Mouse (Mus musculus): ENCODE data around the gene Hacd2. TPM values are rescaled to one million over a fixed set of nuclear protein-coding genes. Genes with fewer than 3 reads are reported as not detected.

Hacd2 gene
- polyA plus RNA-seq, 1 experiment from 2014 or later: 25.2 TPM

DNA sequence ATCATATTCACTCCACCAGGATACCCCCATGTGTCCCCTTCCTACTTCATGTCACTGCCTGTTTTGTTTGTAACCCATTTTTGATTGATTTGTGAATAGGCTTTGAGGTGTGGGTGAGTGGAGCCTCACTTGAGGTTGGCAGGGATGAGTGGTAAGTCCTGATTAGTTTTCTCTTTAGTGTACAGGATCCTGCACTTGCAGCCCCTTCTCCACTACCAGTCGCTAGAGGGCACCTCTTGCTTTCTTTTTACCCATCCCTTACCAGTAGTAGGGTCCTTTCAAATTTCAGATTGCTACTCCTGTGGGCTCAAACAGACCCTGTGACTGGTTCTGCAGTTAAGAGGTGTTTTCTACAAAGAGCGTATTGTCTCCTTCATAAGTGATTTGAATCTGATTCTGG, 38.8 kb downstream of the Hacd2 start:
- no peaks in the 10 kb centered on the region for H3K4me1 ChIP-seq (ENCODE audit: control insufficient read depth, insufficient read depth, low read length)
- no peak for ATAC-seq (replicated peaks; ENCODE audit: insufficient number of reproducible peaks, low FRiP score, low TSS enrichment, low read depth)
- no peak overlapping the region for H3K27ac ChIP-seq (replicated peaks; ENCODE audit: low read depth, low read length)
- WGBS: 44% methylated on average over 2 of the region's 2 CpGs
- no peak overlapping the region for H3K4me2 ChIP-seq (ENCODE audit: low read depth, low read length)
- no peak overlapping the region for H3K4me3 ChIP-seq (ENCODE audit: low read depth, low read length)
- no peaks in the 10 kb centered on the region for H3K36me3 ChIP-seq (replicated peaks; ENCODE audit: control insufficient read depth, insufficient read depth, low read depth, low read length)
- H3K27me3 ChIP-seq (ENCODE audit: control insufficient read depth, insufficient read depth, low read length): no peaks in the 10 kb centered on the region
- peak; percentile 64 for DNase-seq (ENCODE audit: low spot score)
- H3K9ac ChIP-seq (replicated peaks; ENCODE audit: low read length): no peak overlapping the region
- H3K9me3 ChIP-seq (replicated peaks; ENCODE audit: control insufficient read depth, low read length): no peaks in the 10 kb centered on the region

- H3K36me3 ChIP-seq (replicated peaks; ENCODE audit: control insufficient read depth, insufficient read depth, low read depth, low read length): no peaks in the 10 kb centered on the region
- H3K4me3 ChIP-seq (ENCODE audit: low read depth, low read length): no peak overlapping the region
- no peak for ATAC-seq (replicated peaks; ENCODE audit: insufficient number of reproducible peaks, low FRiP score, low TSS enrichment, low read depth)
- H3K4me2 ChIP-seq (ENCODE audit: low read depth, low read length): no peak overlapping the region
- 88% methylated on average over 6 of the region's 6 CpGs for WGBS
- no peak overlapping the region for H3K9ac ChIP-seq (replicated peaks; ENCODE audit: low read length)
- H3K4me1 ChIP-seq (ENCODE audit: control insufficient read depth, insufficient read depth, low read length): no peaks in the 10 kb centered on the region
- DNase-seq (ENCODE audit: low spot score): no peak
- no peak overlapping the region for H3K27ac ChIP-seq (replicated peaks; ENCODE audit: low read depth, low read length)
- no peaks in the 10 kb centered on the region for H3K27me3 ChIP-seq (ENCODE audit: control insufficient read depth, insufficient read depth, low read length)
- H3K9me3 ChIP-seq (replicated peaks; ENCODE audit: control insufficient read depth, low read length): no peaks in the 10 kb centered on the region
Measured at GRCm38 (mm10) chr16:35065724-35066123, 43.5 kb downstream of the Hacd2 start.

DNA sequence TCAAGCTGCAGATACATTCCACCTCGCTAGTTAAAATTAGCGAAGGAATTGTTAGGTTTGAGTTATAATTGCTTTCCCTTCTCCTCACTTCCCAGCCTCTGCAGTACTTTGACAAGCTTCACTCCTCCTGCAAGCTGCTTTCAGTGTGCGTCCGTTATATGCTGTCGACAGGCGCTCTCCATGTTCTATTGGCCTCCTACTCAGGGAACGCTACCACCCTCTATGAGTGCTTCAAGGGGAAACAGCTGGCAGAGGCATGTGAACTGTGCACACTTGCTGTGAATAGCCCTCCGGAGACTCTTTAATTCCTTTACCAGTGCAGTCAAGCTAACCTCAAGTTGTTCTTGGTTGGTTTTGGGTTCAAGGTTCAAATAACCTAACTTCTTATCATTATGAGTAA, 44.9 kb downstream of the Hacd2 start:
- no peaks in the 10 kb centered on the region for H3K36me3 ChIP-seq (replicated peaks; ENCODE audit: control insufficient read depth, insufficient read depth, low read depth, low read length)
- no peak overlapping the region for H3K27ac ChIP-seq (replicated peaks; ENCODE audit: low read depth, low read length)
- no peak overlapping the region for H3K4me2 ChIP-seq (ENCODE audit: low read depth, low read length)
- H3K4me1 ChIP-seq (ENCODE audit: control insufficient read depth, insufficient read depth, low read length): no peaks in the 10 kb centered on the region
- H3K27me3 ChIP-seq (ENCODE audit: control insufficient read depth, insufficient read depth, low read length): no peaks in the 10 kb centered on the region
- H3K4me3 ChIP-seq (ENCODE audit: low read depth, low read length): no peak overlapping the region
- DNase-seq (ENCODE audit: low spot score) (peak; percentile 11), ATAC-seq (replicated peaks; ENCODE audit: insufficient number of reproducible peaks, low FRiP score, low TSS enrichment, low read depth) (no peak)
- H3K9ac ChIP-seq (replicated peaks; ENCODE audit: low read length): no peak overlapping the region
- 62% methylated on average over 8 of the region's 8 CpGs for WGBS
- H3K9me3 ChIP-seq (replicated peaks; ENCODE audit: control insufficient read depth, low read length): no peaks in the 10 kb centered on the region

GRCm38 (mm10) chr16:35067631-35068030, 45.4 kb downstream of the Hacd2 start:
- ATAC-seq (replicated peaks; ENCODE audit: insufficient number of reproducible peaks, low FRiP score, low TSS enrichment, low read depth) (no peak), DNase-seq (ENCODE audit: low spot score) (no peak)
- no peak overlapping the region for H3K9ac ChIP-seq (replicated peaks; ENCODE audit: low read length)
- H3K27me3 ChIP-seq (ENCODE audit: control insufficient read depth, insufficient read depth, low read length): no peaks in the 10 kb centered on the region
- H3K4me1 ChIP-seq (ENCODE audit: control insufficient read depth, insufficient read depth, low read length): no peaks in the 10 kb centered on the region
- H3K27ac ChIP-seq (replicated peaks; ENCODE audit: low read depth, low read length): no peak overlapping the region
- H3K9me3 ChIP-seq (replicated peaks; ENCODE audit: control insufficient read depth, low read length): no peaks in the 10 kb centered on the region
- H3K4me2 ChIP-seq (ENCODE audit: low read depth, low read length): no peak overlapping the region
- no peak overlapping the region for H3K4me3 ChIP-seq (ENCODE audit: low read depth, low read length)
- H3K36me3 ChIP-seq (replicated peaks; ENCODE audit: control insufficient read depth, insufficient read depth, low read depth, low read length): no peaks in the 10 kb centered on the region
- WGBS: 92% methylated on average over 3 of the region's 3 CpGs

GRCm38 (mm10) chr16:35068886-35069285, 46.7 kb downstream of the Hacd2 start:
- Histone ChIP-seq H3K4me2 (ENCODE audit: low read depth, low read length) (no peak overlapping the region), H3K4me3 (ENCODE audit: low read depth, low read length) (no peak overlapping the region), H3K36me3 (replicated peaks; ENCODE audit: control insufficient read depth, insufficient read depth, low read depth, low read length) (no peaks in the 10 kb centered on the region), H3K9me3 (replicated peaks; ENCODE audit: control insufficient read depth, low read length) (no peaks in the 10 kb centered on the region), H3K27me3 (ENCODE audit: control insufficient read depth, insufficient read depth, low read length) (no peaks in the 10 kb centered on the region), H3K4me1 (ENCODE audit: control insufficient read depth, insufficient read depth, low read length) (no peaks in the 10 kb centered on the region), H3K27ac (replicated peaks; ENCODE audit: low read depth, low read length) (no peak overlapping the region), H3K9ac (replicated peaks; ENCODE audit: low read length) (no peak overlapping the region)
- DNase-seq (ENCODE audit: low spot score) (no peak), ATAC-seq (replicated peaks; ENCODE audit: insufficient number of reproducible peaks, low FRiP score, low TSS enrichment, low read depth) (no peak)
- WGBS: 91% methylated on average over 4 of the region's 4 CpGs

DNA sequence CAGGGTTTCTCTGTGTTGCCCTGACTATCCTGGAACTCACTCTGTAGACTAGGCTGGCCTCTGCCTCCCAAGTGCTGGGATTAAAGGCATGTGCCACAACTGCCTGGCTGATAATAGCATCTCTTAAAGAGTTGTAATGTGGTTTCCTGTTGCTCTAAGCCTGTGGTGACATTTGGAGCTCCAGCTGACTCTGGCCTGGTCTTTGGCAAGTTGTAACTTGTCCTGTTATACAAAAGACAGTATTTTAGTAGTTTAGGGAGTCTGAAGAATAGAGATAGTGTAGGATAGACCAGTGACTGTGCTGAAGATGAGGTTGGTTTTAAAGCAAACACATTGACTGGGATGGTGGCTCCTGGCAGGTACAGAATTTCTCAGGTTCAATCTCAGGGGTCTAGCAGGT, 52.2 kb downstream of the Hacd2 start:
- Histone ChIP-seq H3K9ac (replicated peaks; ENCODE audit: low read length) (no peak overlapping the region), H3K4me1 (ENCODE audit: control insufficient read depth, insufficient read depth, low read length) (no peaks in the 10 kb centered on the region), H3K27me3 (ENCODE audit: control insufficient read depth, insufficient read depth, low read length) (no peaks in the 10 kb centered on the region), H3K27ac (replicated peaks; ENCODE audit: low read depth, low read length) (no peak overlapping the region), H3K4me2 (ENCODE audit: low read depth, low read length) (no peak overlapping the region), H3K36me3 (replicated peaks; ENCODE audit: control insufficient read depth, insufficient read depth, low read depth, low read length) (no peaks in the 10 kb centered on the region), H3K9me3 (replicated peaks; ENCODE audit: control insufficient read depth, low read length) (no peaks in the 10 kb centered on the region), H3K4me3 (ENCODE audit: low read depth, low read length) (no peak overlapping the region)
- ATAC-seq (replicated peaks; ENCODE audit: insufficient number of reproducible peaks, low FRiP score, low TSS enrichment, low read depth): no peak
- DNase-seq (ENCODE audit: low spot score): no peak

DNA sequence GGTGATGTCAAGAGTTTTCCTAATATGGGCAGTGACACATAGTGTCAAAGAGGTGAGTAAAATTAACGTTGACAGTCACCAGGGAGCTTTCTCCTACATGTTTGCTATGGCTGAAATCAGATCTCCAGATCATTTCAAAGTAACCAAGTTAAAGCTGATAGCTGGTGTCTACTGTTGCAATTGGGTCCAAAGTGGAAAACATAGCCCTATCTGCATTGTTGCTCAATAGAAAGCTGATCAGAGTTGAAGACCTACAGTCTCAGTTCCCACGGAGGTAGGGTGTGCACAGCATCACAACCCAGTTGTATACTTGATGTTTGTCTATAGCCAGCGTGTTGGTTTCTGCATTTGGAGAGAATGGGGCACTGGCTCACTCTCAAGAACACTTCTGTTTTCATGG, 53.4 kb downstream of the Hacd2 start:
- no peaks in the 10 kb centered on the region for H3K4me1 ChIP-seq (ENCODE audit: control insufficient read depth, insufficient read depth, low read length)
- H3K27me3 ChIP-seq (ENCODE audit: control insufficient read depth, insufficient read depth, low read length): no peaks in the 10 kb centered on the region
- DNase-seq (ENCODE audit: low spot score) (no peak), ATAC-seq (replicated peaks; ENCODE audit: insufficient number of reproducible peaks, low FRiP score, low TSS enrichment, low read depth) (no peak)
- no peak overlapping the region for H3K9ac ChIP-seq (replicated peaks; ENCODE audit: low read length)
- no peak overlapping the region for H3K27ac ChIP-seq (replicated peaks; ENCODE audit: low read depth, low read length)
- H3K36me3 ChIP-seq (replicated peaks; ENCODE audit: control insufficient read depth, insufficient read depth, low read depth, low read length): no peaks in the 10 kb centered on the region
- no peak overlapping the region for H3K4me3 ChIP-seq (ENCODE audit: low read depth, low read length)
- WGBS: 89% methylated on average over 3 of the region's 3 CpGs
- no peak overlapping the region for H3K4me2 ChIP-seq (ENCODE audit: low read depth, low read length)
- H3K9me3 ChIP-seq (replicated peaks; ENCODE audit: control insufficient read depth, low read length): no peaks in the 10 kb centered on the region

DNA sequence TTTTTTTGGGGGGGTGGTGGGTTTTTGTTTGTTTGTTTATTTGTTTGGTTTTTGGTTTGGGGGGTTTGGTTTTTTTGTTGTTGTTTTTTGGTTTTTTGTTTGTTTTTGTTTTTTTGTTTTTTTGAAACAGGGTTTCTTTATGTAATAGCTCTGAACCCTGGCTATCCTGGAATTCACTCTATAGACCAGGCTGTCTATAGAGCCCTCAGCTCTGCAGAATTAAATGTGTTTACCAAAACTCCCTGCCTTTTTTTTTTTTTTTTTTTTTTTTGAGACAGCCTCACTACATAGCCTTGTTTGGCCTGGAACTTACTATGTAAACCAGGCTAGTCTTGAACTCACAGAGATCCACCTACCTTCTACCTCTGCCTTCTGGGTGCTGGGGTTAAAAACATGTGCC, 71.3 kb downstream of the Hacd2 start:
- Histone ChIP-seq H3K27me3 (ENCODE audit: control insufficient read depth, insufficient read depth, low read length) (no peaks in the 10 kb centered on the region), H3K27ac (replicated peaks; ENCODE audit: low read depth, low read length) (no peak overlapping the region), H3K4me2 (ENCODE audit: low read depth, low read length) (no peak overlapping the region), H3K4me1 (ENCODE audit: control insufficient read depth, insufficient read depth, low read length) (no peaks in the 10 kb centered on the region), H3K9me3 (replicated peaks; ENCODE audit: control insufficient read depth, low read length) (no peaks in the 10 kb centered on the region), H3K4me3 (ENCODE audit: low read depth, low read length) (no peak overlapping the region), H3K9ac (replicated peaks; ENCODE audit: low read length) (no peak overlapping the region), H3K36me3 (replicated peaks; ENCODE audit: control insufficient read depth, insufficient read depth, low read depth, low read length) (no peaks in the 10 kb centered on the region; the same call in 1 of the 2 replicates)
- ATAC-seq (replicated peaks; ENCODE audit: insufficient number of reproducible peaks, low FRiP score, low TSS enrichment, low read depth) (no peak), DNase-seq (ENCODE audit: low spot score) (no peak)
